Mouse (Mus musculus) left cerebral cortex, adult 2 months (tissue): ENCODE measurements around the gene Dkkl1. TPM values are rescaled to one million over a fixed set of nuclear protein-coding genes. Genes with fewer than 3 reads are reported as not detected.
A peak's percentile ranks its signal among the peaks of the same experiment; 100 is the strongest.

Source experiments
- DNase-seq, 2 experiments: peaks; one replicate each; pipeline ENCODE4 v3.0.0; 2021 to 2022; ENCODE audit warnings: low spot score in 2 of 2, mixed read lengths in 1 of 2; ENCODE audit errors: extremely low spot score in 1 of 2
- H3K27ac ChIP-seq: fragments of 200-600 bp; 2 replicates; pipeline ENCODE4 v1.8.1; 2022
- H3K4me3 ChIP-seq: fragments of 200-600 bp; 2 replicates; pipeline ENCODE4 v1.8.1; 2022
- CTCF ChIP-seq: fragments of 200-600 bp; IDR thresholded peaks from 2 replicates; pipeline ENCODE4 v1.8.1; 2022; ENCODE audit warnings: antibody characterized with exemption, mild to moderate bottlenecking, moderate library complexity
- intact Hi-C: fragments of 180-260 bp; cut with DNase I; formaldehyde crosslinking; loops from one replicate; pipeline ENCODE4 v1.15.1; 2025
- total RNA-seq, 2 experiments: library from RNA; stranded (reverse); gene quantifications; 2 replicates each; pipeline ENCODE4 v1.2.3; 2021

The Dkkl1 gene
- total RNA-seq, 2 experiments from 2014 or later = 32.4 to 33.5 TPM

DNA sequence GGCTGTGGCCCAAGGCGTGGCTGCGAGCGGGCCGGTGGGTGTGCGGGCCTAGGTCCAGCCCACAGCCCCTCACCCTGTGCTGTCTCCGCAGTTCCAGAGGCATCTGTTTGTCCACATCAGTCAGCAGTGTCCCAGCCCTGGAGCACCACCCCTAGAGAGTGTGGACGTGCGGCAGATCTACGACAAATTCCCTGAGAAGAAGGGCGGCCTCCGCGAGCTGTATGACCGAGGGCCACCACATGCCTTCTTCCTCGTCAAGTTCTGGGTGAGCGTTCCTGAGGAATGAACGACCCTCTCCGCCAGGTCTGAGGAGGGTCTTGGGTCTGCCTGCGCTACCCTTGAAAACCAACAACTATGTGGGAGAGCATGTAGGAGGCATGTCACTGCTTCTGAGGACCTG lies 16.6 kb upstream of the Dkkl1 start:
- TF ChIP-seq CTCF = no peak
- no peak for DNase-seq
- intact Hi-C loops = no loop called here
- Histone ChIP-seq H3K4me3 (no peak overlapping the region), H3K27ac (no peak overlapping the region)

GRCm38 (mm10) chr7:45226421-45226820 lies 14.5 kb upstream of the Dkkl1 start:
- TF ChIP-seq CTCF = no peak
- H3K27ac ChIP-seq = no peak overlapping the region
- intact Hi-C loops = no loop called here

GRCm38 (mm10) chr7:45224826-45225225 lies 12.9 kb upstream of the Dkkl1 start:
- Histone ChIP-seq H3K27ac (no peak overlapping the region), H3K4me3 (no peak overlapping the region)
- no peak for TF ChIP-seq CTCF
- DNase-seq = no peak
- intact Hi-C loops = no loop called here

More at GRCm38 (mm10) chr7:45226421-45226820, 14.5 kb upstream of the Dkkl1 start:
- no peak for DNase-seq
- no peak overlapping the region for H3K4me3 ChIP-seq

GRCm38 (mm10) chr7:45221680-45222079 lies 9.7 kb upstream of the Dkkl1 start:
- H3K27ac ChIP-seq = no peak overlapping the region
- intact Hi-C loops = no loop called here
- no peak for DNase-seq
- no peak for TF ChIP-seq CTCF
- H3K4me3 ChIP-seq = no peak overlapping the region

GRCm38 (mm10) chr7:45216442-45217183 lies 4.7 kb upstream of the Dkkl1 start:
- DNase-seq = no peak
- H3K4me3 ChIP-seq = peak overlapping the region; percentile 44
- H3K27ac ChIP-seq = no peak overlapping the region
- intact Hi-C loops = no loop called here
- no peak for TF ChIP-seq CTCF

DNA sequence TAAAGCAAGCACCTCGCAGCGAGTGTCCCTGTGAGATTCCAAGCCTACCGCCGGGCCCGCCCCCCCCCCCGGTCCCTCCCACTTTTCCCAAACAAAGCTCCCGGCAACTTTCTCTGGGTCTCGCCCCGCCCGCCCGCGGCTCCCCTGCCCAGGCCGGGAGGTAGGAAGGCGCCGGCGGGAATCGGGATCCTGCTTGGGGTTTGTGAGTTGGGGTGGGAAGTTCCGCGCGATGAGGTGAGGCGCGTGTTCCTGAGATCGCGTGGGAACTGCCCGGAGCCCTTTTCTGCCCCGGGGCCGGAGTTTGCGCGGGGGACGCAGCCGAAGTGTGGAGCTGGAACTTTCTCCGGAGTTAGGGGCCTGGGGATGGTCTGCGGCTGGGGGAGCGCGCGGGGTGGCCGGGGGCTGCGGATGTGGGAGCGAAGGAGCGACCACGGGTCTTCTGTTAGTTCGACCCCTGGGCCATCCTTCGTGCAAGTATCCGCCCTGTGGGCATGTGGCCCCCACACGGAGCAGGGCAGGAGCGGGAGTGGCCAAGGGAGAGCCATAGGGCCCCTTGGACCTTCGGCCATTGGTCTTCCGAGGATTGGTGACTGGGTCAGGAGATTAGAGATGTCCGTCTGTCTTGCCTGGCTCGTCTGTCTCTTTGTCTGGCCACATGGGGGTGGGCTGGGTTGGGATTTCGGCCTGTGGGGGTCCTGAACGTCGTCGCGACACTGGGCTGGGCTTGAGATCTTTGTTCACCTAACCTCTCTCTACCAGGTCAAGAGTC lies 3.9 kb upstream of the Dkkl1 start, which contains the start of gene Tead2:
TSS of gene Tead2 (plus strand) at position 81 of the 769 bp plus-strand sequence.
- no peak for DNase-seq
- intact Hi-C loops = no loop called here
- H3K4me3 ChIP-seq = peak within 1 kb of the TSS; percentile 44
- no peak for TF ChIP-seq CTCF
- no peak within 1 kb of the TSS for H3K27ac ChIP-seq

- DNase-seq = no peak
- intact Hi-C loops = no loop called here
- Histone ChIP-seq H3K4me3 (no peak overlapping the region), H3K27ac (no peak overlapping the region)
- no peak for TF ChIP-seq CTCF
Measured at GRCm38 (mm10) chr7:45213708-45214107, 1.8 kb upstream of the Dkkl1 start.

GRCm38 (mm10) chr7:45212356-45212755 lies 409 bp upstream of the Dkkl1 start:
- no peak for TF ChIP-seq CTCF
- no peak overlapping the region for H3K4me3 ChIP-seq
- H3K27ac ChIP-seq = no peak overlapping the region
- intact Hi-C loops = no loop called here
- DNase-seq = no peak

DNA sequence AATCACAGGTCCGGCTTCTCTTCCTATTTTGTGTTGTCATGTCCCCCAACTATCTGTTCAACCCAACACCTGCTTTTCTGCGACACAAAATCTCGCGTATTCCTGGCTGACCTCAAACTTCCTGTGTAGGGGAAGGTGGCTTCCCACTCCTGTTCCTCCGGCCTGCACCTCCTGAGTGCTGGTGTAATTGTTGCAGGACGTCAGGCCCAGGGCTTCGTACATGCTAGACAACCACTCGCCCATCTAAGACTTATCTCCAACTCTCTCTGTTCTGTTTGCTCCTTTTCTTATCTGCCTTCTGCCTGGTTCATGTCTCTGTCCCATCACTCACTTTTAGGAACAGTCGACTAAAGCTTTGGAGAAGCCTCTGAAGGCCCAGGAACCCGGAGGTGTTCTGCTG lies 877 bp downstream of the Dkkl1 start:
- no peak for DNase-seq
- no peak for TF ChIP-seq CTCF
- intact Hi-C loops = no loop called here
- no peak overlapping the region for H3K27ac ChIP-seq
- peak overlapping the region; percentile 22 for H3K4me3 ChIP-seq

GRCm38 (mm10) chr7:45208260-45208659 lies 3.7 kb downstream of the Dkkl1 start:
- DNase-seq = no peak
- Histone ChIP-seq H3K27ac (no peak overlapping the region), H3K4me3 (no peak overlapping the region)
- intact Hi-C loops = loop anchor here (5.0 kb wide), 1 partner anchor 89 kb away; no protein-coding TSS in a partner anchor
- TF ChIP-seq CTCF = peak; percentile 19

GRCm38 (mm10) chr7:45204380-45205143 lies 7.4 kb downstream of the Dkkl1 start, which contains the start of gene Ccdc155:
TSS of gene Ccdc155 (minus strand) at chr7:45204892.
- no peak; the same call in 1 of the 2 replicates for TF ChIP-seq CTCF
- intact Hi-C loops = loop anchor here (5.0 kb wide), 1 partner anchor 93 kb away; no protein-coding TSS in a partner anchor
- DNase-seq = peak; percentile 86 to 90
- H3K4me3 ChIP-seq = peak within 1 kb of the TSS; percentile 63
- H3K27ac ChIP-seq = peak within 1 kb of the TSS; percentile 92
